Mouse (Mus musculus) monocyte, adult 2 months (primary cell): Measurements from ENCODE around the gene Rtn2.
A peak's percentile ranks its signal among the peaks of the same experiment; 100 is the strongest.

Source experiments
- DNase-seq, 2 experiments: peaks; one replicate each; pipeline ENCODE4 v3.0.0; 2022; ENCODE audit warnings: low spot score in 2 of 2, low read depth in 1 of 2

Gene Rtn2

DNA sequence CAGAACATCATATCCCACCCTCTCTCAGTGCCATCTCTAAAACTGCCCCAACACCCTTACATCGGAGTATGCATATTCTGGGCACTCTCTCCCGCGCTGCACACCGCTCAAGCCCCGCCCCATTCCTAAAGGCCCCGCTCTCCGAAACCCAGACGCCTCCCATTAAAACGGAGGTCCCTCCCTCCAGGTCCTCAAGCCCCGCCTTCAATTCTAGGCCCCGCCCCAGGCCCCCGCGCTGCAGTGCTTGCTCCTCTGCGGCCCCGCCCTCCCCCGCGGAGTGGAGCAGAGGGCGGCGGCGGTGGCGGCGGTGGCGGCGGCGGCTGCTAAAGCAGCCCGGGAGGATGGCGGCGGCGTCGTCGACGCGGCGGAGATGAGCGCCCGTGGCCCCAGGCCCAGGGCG lies at the start of gene Rtn2:
Rtn2 (plus strand) TSS at position 240 of the 400 bp plus-strand sequence.
- peak in 1 of 2 experiments; percentile 53 for DNase-seq

DNA sequence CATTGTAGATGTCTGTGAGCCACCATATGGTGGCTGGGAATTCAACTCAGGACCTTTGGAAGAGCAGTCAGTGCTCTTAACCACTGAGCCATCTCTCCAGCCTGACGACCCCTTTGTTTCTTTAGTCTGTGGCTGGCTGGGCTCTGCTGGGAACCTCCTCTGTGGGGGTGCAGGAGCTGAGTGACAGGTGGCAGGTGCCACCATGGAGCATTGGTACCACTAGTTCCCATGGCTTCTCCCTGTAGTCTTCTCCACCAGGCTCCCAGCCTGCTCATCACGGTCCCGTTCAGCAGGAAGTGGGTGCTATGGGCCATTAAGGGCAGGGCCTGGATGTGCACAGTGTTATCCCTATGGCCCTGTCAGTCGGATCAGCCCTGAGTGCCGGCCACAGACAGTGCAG lies 47.8 kb upstream of the Rtn2 start:
- DNase-seq: no peak

DNA sequence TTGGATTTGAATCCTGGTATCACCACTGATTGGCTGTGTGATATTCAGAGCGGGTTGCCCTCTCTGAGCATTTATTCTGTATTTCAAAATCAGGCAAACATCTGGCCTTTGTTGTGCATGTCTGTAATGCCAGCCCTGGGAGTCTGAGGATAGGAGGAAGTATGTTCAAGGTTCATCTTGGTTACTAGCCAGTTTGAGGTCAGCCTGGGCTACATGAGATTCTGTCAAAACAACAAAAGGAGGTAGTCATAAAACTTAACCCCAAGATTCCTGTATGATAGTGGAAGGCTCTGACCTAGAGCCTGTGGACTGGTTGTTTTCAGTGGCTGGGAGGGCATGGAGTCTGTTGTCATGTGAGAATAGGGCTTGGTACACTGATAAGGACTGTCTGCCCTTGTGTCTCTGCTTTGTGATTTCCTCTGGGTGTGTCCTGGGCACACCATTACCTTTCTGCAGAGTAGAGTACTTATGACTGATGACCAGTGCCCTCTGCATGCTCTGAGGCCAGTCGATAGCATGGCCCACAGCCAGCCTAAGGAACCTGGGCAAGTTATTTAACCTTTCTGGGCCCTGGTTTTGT lies 47.2 kb upstream of the Rtn2 start:
- DNase-seq: no peak

DNA sequence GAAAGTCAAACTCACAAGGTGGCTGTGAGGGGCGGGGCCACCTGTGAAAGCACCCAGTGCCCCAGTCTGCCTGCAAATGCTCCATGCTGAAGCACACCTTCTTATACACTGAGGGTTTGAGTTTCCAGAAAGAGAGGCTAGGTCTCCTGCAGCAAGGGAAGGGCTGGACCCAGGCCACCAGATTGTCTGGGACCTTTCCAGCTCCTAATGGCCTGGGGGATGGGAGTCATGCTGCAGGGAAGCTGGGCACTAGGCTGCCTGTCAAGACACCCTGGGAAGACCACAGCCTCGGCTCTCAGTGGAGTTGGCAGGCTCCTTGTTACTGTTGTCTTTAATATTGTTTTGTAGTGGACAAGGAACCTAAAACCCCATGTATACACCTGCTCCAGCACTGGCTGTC lies 46.0 kb upstream of the Rtn2 start:
- DNase-seq: no peak

DNA sequence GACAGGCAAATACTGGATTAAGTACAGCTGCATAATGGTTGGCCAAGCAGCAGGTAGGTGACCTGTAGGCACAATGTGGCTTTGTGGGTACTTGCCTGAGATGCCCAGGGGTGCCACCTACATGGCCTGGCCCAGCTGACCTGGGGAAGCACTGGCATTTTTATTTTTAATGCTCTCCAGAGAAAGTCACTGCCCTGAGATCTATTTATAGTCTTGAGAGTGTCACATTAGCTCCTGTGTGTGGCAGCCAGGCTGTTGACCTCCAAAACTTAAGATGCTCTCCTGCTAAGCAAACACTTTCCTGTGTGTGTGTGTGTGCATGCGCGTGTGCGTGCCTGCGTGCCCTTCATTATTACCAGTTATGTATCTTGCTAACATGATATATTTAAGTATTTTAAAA lies 44.1 kb upstream of the Rtn2 start:
- DNase-seq: no peak

DNA sequence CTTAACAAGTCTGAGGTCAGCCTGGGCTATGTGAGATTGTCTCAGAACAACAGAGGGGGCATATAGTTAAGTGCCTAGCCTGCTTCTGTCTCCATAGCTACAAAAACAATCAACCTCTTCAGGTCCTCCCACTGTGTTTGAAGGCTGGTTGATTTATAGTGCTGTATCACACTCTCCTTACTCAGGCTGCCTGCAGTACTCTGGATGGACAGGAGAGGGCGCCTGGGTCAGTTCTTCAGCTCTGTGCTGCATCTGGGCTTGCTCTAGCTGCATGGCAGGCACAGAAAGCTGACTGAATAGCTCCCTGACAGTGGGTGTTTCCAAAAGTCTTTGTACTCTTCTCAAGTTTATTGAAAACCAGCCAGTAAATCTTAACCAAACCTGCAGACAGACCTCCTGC lies 43.0 kb upstream of the Rtn2 start:
- peak; percentile 52 to 83 for DNase-seq

DNA sequence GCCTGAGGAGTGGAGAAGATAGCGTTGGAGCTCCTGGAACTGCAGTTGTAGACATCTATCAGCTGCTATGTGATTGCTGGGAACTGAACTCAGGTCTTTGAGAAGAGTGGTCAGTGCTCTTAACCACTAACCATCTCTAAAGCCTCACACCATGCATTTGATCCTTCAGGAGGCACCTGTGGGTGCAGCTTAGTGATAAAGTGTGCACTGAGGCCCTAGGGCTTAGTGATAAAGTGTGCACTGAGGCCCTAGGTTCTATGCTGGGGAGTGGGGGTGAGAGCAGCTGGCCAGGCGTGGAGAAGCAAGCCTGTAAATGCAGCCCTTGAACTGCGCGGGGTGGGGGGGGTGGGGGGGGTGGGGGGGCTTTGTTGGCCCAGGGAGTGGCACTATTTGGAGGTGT lies 42.4 kb upstream of the Rtn2 start:
- no peak for DNase-seq

DNA sequence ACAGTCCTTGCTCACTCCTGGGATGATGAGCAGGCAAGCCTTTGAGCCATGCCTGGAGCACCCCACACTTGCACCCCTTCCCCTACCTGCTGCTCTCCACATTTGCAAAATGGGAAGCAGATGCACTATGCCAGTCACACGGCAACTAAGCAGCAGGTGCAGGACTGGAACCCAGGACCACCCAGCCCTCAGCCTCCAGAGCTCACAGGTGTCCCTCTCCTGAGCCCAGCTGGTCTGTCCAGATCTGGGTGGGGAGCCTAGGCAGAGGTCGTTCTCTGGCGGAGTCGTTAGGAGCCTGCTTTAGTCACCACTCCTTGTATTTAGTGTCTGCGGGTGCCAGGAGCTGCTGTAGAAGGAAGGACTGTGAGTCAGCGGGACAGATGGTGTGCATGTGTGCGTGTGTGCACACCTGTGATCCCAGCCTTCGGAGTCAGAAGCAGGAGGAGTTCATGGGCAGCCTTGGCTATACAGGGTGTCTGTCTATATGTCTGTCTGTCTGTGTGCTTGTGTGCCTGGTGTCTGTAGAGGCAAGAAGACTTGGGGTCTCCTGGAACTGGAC lies 41.4 kb upstream of the Rtn2 start:
- DNase-seq: no peak

DNA sequence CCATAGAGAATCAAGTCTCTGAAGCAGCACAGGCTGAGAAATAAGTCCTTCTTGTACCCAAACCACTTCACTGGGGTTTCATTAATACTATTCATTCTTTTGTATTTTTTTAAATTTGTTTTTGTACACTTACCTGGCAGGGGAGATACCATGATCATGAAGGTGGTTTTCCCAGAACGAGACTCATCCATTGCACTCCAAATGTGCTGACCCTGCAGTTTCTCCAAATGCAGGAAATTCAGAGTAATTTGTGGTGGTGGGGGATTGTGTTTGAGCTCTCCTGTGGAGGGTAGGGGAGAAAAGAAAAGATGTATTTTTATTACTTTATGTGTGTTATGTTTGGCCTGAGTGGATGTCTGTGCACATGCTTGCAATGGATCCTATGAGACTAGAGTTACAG lies 40.4 kb upstream of the Rtn2 start:
- no peak for DNase-seq

DNA sequence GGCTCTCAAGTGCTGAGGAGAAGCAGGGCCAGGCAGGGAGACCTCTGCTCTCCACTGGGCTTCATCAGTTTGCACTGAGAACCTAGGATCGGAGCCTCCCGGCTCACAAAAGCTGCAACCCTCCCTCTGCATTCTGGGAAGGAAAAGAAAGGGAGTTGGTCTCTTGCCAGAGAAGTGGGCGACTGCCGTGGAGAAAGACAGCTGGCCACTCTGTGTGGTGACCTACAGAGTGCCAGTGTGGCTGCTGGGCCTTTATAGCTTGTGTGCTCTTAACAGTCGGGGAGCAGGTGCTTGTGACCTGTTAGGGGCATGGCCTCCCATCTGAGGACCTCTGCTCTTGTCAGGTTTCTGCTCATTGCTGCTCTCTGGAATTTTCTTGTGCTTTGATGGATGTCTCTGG lies 38.6 kb upstream of the Rtn2 start:
- DNase-seq: no peak

DNA sequence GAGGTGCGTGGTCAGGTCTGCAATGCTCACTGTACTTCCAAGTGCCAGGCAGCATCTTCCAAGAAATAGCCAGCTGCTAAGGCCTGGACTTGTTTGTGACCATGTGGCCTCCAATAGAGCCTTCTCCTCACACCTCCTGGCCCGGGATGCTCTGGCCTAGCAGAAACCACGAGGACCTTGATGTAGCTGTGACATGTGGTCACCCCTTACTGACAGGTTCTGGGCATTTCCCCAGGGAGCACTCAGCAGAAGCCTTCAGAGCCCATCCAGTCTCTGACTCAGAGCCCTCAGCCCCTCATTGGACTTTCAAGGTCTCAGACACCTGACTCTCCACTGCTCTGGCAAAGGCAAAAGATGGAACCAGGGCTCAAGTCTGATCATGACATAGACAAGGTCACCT lies 37.3 kb upstream of the Rtn2 start:
- no peak for DNase-seq

DNA sequence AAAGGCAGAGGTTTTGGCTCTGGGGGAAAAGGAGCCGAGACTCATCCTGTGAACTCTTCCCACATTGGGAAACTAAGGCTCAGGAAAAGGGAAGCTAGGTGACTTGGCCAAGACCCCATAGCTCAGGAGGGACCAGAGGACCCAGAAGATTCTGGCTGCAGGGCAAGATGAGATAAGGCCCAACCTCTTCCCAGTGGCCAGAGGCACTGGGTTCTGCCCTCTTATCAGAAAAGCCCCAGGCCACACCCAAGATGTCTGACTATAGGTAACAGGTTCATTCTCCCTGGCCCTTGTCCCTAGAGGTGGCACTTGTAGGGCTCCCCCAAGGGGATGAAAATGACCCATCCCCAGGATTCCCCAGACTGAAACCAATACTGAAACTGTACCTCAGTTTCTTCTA lies 35.6 kb upstream of the Rtn2 start:
- no peak for DNase-seq

DNA sequence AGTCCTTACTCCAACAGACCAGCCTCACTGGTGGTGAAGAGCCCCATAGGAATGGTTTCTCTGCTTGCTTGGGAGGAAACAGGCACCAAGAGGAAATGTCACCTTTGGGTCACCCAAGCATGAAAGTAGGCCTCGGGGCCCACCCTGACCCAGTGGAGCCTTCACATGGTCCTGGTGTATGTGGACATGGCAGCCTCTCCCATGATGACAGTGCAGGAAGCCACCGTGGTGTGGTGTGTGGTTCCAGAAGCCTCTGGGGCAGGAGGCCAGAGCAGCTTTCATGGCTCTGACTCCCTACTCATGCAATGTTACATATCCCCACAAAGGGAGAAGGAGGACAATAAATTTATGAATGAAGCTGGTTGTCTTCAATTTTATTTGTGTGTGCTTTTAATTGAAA lies 34.9 kb upstream of the Rtn2 start:
- DNase-seq: no peak

DNA sequence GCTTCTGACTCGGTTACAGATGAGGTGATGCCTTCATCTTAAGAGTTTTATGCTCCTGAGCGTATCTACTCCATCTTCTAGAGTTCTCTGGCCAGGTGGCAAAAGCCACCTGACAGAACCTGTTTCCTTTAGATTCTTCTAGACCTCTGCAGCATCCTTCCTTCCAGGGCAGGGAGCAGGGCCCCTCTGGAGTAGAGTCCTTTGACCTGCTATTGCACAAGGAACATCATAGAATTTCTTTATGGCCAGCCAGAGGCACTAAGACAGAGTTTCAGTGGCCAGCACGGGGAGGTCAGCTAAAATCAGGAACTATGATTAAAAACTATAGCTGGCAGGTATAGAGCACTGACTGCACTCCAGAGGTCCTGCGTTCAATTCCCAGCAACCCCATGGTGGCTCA lies 30.3 kb upstream of the Rtn2 start:
- no peak for DNase-seq

DNA sequence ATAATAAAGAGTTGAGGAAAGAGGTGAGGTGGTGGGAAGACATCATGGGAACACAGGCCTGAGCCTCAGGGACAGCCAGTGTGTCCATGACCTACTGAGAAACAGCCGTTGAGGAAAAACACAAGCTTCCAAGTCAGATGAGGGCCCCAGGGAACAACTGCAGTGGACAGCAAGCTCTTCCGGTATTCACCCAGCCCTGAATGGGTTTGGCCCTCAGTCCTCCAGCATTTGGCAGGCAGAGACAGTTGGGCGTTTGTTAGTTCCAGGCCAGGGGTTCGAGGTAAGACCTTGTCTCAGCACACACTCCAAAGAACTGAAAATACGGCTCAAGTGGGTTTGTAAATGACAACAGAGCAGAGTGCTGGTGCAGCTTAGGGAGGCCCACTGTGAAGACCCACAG lies 29.0 kb upstream of the Rtn2 start:
- no peak for DNase-seq

DNA sequence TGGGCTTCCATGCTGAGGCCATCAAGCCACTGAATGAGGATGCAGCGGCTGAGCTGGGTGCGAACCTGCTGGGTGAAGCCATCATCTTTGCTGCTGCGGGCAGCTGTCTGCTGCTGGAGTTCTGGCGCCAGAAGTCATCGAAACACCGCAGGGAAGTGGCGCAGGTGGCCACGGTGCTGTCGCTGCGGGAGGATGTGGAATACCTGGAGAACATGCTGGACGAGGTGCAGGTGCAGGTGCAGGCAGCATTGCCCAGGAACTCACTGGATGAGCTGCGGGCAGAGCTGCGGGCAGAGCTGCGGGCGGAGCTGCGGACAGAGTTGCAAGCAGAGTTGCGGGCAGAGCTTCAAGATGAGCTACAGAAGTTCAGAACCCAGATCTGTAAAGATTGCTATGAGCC lies 27.0 kb upstream of the Rtn2 start:
- no peak for DNase-seq

DNA sequence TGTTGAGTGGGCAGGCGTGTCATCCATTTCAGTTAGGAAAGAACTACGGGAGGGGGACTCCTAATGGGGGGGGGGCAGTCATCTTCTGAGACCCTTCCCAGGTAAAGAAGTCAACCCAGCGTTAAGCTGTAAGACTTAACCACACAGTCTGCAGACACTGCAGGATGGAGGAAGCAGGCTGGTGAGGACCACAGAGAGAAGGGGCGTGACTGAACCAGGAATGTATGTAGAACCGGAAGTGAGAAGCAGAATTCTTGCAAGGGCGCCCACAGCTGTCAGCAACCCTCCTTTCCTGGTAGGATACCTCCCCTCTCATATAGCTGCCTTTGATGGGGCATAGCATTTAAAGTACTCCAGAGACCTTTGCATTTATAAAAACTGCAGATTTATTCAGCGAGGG lies 25.9 kb upstream of the Rtn2 start:
- DNase-seq: no peak

DNA sequence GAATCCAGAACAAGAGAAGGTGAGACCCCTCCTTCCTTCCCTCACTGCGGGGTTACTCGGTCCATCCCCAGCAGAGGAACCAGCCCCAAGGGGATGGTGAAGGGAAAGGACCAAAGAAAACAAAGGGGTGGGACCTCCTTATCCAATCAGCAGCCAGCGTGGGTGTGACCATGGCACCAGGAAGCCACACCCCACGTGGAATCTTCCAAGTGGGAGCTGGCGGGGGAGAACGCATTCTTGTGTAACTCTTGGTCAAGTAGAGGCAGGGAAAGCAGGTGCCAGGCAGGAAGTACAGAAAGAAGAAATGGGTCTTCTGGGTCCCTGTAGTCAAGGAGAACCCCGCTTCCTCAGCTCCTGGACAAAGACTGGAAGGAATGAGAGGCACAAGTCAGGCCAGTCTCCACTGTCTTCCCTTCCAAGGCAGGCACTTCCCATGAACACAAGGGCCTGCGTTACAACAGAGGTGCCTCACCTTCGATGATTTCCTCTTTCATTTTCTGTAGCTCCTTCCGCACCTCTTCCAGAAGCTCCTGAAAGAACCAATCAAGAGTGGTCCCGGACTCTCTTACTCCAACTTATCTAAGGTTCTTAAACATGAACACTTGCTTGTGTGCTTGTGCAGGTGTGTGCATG lies 24.9 kb upstream of the Rtn2 start:
- peak; percentile 51 to 62 for DNase-seq

DNA sequence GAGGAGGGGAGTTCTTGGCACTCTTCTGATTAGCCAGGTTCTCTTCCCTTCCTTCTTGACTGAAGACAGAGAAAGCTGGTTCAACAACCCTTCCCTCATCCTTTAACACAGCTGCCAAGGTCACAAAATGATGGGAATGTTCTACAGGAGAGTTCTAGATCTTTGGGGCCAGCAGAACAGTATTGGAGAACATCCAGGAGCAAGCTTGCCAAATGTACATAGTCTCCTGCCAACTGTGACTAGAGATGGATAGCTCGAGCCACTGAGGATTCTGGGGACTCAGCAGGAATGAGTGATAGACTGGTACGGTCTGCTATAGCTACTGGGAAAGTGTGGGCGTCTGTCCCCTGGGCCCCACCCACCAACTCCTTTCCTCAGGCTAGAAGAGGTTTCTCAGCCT lies 24.1 kb upstream of the Rtn2 start:
- no peak for DNase-seq

DNA sequence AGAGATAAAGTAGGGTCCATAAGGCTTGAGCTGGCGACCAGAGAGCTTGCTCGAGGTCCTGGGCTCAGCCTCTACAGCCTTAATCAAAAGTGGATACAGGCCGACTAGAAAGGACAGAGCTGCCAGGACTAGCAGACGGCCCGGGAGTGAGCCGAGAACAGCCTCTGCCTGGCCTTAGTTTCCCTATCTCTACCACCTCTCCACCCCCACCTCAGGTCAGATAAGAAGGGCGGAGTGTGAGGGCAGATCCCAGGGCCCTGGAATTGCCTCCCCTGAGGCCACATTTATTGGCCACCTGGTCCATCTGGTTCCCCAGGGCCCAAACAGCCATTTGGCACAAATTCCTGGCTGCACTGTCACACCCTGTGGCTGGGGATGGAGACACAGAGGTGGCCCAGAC lies 17.3 kb upstream of the Rtn2 start:
- no peak for DNase-seq

DNA sequence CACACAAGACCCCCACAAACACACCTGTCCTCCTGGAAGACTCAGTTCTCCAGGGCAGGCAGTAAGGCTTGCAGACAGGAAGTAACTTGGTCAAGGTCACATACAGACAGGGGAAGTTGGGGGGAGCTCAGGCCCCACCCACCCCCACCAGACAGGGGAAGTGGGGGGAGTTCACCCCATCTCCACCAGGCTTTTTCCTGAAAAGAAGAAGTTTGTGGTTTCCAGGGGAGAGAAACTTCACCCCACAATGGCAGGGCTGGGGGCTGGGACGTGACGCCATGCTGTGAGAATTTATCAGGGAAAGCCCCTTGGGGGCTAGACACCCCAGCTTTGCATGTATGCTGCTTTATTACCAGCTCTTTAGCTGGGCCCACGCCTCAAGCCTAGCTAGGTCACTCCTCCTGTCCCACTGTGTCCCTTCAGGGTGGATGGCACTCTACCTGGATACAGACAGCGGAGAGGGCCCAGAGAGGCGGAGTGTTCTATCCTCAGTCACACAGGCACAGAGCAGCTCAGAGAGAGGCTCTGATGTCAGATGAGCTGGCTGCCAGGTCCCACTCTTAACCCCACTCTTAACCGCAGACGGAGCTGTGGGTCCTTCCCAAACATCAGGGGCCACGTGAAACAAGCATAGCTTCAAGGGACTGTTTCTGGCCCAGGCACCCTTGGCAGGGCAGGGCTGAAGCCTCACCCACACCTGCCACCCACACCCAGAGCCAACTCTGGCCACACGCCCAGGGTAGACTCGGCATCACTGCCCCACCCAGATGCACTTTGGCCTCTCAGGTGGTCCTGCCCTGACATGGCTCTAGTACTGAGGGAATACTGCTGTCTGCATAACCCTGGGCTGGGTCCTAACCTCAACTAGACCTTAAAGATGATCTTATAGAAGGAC lies 16.2 kb upstream of the Rtn2 start:
- peak; percentile 55 to 76 for DNase-seq

DNA sequence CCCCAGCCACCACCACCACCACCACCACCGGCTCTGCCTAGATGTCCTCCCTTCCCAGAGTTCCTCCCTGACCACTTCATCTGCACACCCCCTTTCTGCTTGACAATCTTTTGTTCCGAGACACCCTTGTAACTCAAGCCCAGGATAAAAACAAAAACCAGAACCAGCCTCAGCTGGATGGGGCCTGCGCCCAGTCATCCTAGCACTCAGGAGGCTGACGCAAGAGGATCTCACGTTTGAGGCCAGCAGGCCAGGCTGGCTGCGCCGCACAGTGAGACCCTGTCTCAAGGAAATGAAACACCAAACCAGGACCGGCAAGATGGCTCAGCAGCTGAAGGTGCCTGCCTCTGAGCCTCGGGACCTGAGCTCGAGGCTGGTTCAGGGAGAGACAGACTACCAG lies 15.4 kb upstream of the Rtn2 start:
- no peak for DNase-seq
